Mouse (Mus musculus) embryonic facial prominence, embryonic 14.5 days (tissue): ENCODE measurements around the gene Slc25a12. TPM values are rescaled to one million over a fixed set of nuclear protein-coding genes. Genes with fewer than 3 reads are reported as not detected.

Experiments used
- ATAC-seq: fragments of 200-750 bp; cut with Nextera tagmentation; 2 replicates; pipeline ENCODE4 v1.8.0; 2017; ENCODE audit warnings: low read depth, moderate number of reproducible peaks, moderate TSS enrichment
- DNase-seq: peaks from one replicate; pipeline ENCODE4 v3.0.0-alpha.2; 2015; ENCODE audit warnings: low spot score
- H3K27ac ChIP-seq: fragments of 300-500 bp; sonication (generic); replicated peaks from 2 replicates; pipeline ENCODE4 v1.5.1; 2014; ENCODE audit warnings: low read depth, mild to moderate bottlenecking, low read length, moderate library complexity
- H3K27me3 ChIP-seq: fragments of 300-500 bp; sonication (generic); replicated peaks from 2 replicates; pipeline ENCODE4 v1.6.1; 2014; ENCODE audit warnings: low read length; ENCODE audit not compliant: control insufficient read depth, insufficient read depth
- H3K36me3 ChIP-seq: fragments of 300-500 bp; sonication (generic); 2 replicates; pipeline ENCODE4 v1.6.1; 2014; ENCODE audit warnings: low read length, mixed read lengths; ENCODE audit not compliant: control insufficient read depth, insufficient read depth
- H3K4me1 ChIP-seq: fragments of 300-500 bp; sonication (generic); 2 replicates; pipeline ENCODE4 v1.6.1; 2014; ENCODE audit warnings: antibody characterized with exemption, low read length; ENCODE audit not compliant: control insufficient read depth, insufficient read depth
- H3K4me2 ChIP-seq: fragments of 300-500 bp; sonication (generic); 2 replicates; pipeline ENCODE4 v1.6.1; 2014; ENCODE audit warnings: low read depth, mild to moderate bottlenecking, low read length, moderate library complexity, mixed read lengths
- H3K4me3 ChIP-seq: fragments of 300-500 bp; sonication (generic); 2 replicates; pipeline ENCODE4 v1.5.1; 2014; ENCODE audit warnings: low read depth, mild to moderate bottlenecking, low read length
- H3K9ac ChIP-seq: fragments of 300-500 bp; sonication (generic); 2 replicates; pipeline ENCODE4 v1.6.1; 2014; ENCODE audit warnings: low read depth, mild to moderate bottlenecking, low read length, moderate library complexity, mixed read lengths
- H3K9me3 ChIP-seq: fragments of 300-500 bp; sonication (generic); 2 replicates; pipeline ENCODE4 v1.6.1; 2016; ENCODE audit warnings: low read length; ENCODE audit not compliant: control insufficient read depth
- WGBS: fragments of 180-500 bp; shearing (Covaris S2); extraction: QIAGEN DNeasy Blood & Tissue Kit; methylation state at CpG from one replicate; pipeline ENCODE4 v1.1.7; 2014; 5-methylcytosine and 5-hydroxymethylcytosine counted together
- polyA plus RNA-seq: library from polyadenylated mRNA; unstranded; fragments of >200 nt; fragmentation: Nextera tagmentation; extraction: Ambion mirVana; gene quantifications from 2 replicates; pipeline ENCODE4 v1.2.1, GENCODE M21; 2014

Gene Slc25a12
- polyA plus RNA-seq, 1 experiment from 2014 or later = 38.0 TPM

DNA sequence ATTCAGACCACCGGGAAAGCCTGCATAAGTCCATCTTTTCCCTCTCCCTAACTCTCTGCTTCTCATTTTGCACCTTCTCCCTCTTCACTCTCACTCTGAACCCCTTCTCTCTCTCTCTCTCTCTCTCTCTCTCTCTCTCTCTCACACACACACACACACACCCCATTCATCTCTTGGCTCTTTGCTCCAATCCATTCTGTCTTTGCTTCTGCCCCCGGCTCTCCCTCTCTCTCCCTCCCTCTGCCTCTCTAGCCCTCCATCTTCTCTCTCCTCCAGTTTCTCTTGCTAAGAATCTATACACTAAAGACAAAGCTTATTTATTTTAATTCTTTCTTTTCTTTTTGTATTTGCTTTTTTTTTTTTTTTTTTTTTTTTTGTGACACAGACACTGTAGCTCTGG is 57.8 kb downstream of the Slc25a12 start:
- DNase-seq (no peak), ATAC-seq (no peak)
- Histone ChIP-seq H3K4me2 (no peak overlapping the region), H3K9ac (no peak overlapping the region), H3K4me1 (0 out of 2 replicates have a peak, but pooled peaks cover 6% of the 10 kb centered on the region), H3K36me3 (peaks cover 26% of the 10 kb centered on the region), H3K9me3 (no peaks in the 10 kb centered on the region), H3K4me3 (no peak overlapping the region), H3K27me3 (no peaks in the 10 kb centered on the region), H3K27ac (no peak overlapping the region)
- WGBS = 61% methylated on average over 2 of the region's 2 CpGs

DNA sequence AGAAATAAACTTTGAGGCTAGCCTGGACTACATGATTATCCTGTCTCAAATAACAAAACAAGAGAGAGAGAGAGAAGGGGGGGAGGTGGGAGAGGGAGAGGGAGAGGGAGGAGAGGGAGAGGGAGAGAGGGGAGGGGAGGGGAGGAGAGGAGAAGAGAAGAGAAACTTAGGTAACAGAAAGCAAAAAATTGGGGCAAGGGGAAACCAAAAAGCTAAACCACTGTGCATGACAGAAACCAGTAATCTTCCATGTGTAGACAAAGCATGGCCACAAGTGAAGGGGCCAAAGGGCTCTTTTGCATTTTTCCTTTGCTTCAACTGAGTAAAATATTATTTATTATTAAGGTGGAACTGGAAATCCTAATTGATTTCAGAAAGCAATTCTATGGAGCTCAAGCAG is 61.2 kb downstream of the Slc25a12 start:
- H3K4me2 ChIP-seq = no peak overlapping the region
- no peak overlapping the region for H3K9ac ChIP-seq
- ATAC-seq = no peak
- H3K27me3 ChIP-seq = no peaks in the 10 kb centered on the region
- no peak overlapping the region for H3K27ac ChIP-seq
- H3K36me3 ChIP-seq = peaks cover 20% of the 10 kb centered on the region
- no peak overlapping the region for H3K4me3 ChIP-seq
- H3K9me3 ChIP-seq = no peaks in the 10 kb centered on the region
- DNase-seq = no peak
- no peaks in the 10 kb centered on the region for H3K4me1 ChIP-seq

DNA sequence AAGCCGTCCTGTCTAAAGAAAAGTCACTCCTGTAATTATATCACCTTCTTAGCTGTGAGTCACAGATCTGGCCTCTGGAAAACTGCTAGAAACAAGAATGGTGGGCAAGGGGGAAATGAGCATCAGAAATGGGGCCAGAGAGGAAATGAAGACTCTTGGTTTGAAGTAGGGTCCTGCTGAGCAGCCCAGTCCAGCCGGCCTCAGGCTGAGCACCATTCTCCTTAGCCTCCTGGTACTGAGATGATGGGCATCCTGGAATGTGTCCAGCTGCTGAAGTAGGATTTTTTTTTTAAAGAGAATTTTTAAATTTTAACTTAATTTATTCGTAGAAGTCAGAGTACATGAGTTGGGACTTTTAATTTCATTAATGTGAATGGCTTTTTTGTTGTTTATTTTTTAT is 62.7 kb downstream of the Slc25a12 start:
- no peak for DNase-seq
- Histone ChIP-seq H3K27ac (no peak overlapping the region), H3K9me3 (no peaks in the 10 kb centered on the region), H3K4me1 (no peaks in the 10 kb centered on the region), H3K36me3 (peaks cover 10% of the 10 kb centered on the region), H3K4me3 (no peak overlapping the region), H3K27me3 (no peaks in the 10 kb centered on the region), H3K9ac (no peak overlapping the region), H3K4me2 (no peak overlapping the region)
- WGBS = 37% methylated on average over 3 of the region's 3 CpGs
- ATAC-seq = no peak

DNA sequence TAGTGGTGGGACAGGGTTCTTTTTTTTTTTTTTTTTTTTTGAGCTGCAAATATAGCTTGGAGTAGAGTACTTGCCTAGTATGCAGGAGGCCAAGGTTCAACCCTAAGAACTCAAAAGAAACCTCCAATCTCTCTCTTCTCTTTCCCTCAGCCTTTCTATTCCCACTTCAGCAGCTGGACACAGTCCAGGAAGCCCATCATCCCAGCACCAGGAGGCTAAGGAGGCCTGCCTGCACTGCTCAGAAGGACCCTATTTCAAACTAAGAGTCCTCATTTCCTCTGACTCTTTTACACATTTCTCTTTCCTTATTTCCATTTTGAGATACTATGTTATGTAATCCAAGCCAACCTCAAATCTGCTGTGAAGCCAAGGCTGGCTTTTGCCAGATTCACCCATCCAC is 64.3 kb downstream of the Slc25a12 start:
- H3K4me3 ChIP-seq = no peak overlapping the region
- no peak overlapping the region for H3K4me2 ChIP-seq
- ATAC-seq (0 out of 2 replicates have a peak, but pooled peaks have one; percentile 33), DNase-seq (peak; percentile 70)
- H3K9ac ChIP-seq = no peak overlapping the region
- no peaks in the 10 kb centered on the region for H3K9me3 ChIP-seq
- no peaks in the 10 kb centered on the region for H3K4me1 ChIP-seq
- H3K27me3 ChIP-seq = no peaks in the 10 kb centered on the region
- H3K27ac ChIP-seq = no peak overlapping the region
- H3K36me3 ChIP-seq = peaks cover 10% of the 10 kb centered on the region

DNA sequence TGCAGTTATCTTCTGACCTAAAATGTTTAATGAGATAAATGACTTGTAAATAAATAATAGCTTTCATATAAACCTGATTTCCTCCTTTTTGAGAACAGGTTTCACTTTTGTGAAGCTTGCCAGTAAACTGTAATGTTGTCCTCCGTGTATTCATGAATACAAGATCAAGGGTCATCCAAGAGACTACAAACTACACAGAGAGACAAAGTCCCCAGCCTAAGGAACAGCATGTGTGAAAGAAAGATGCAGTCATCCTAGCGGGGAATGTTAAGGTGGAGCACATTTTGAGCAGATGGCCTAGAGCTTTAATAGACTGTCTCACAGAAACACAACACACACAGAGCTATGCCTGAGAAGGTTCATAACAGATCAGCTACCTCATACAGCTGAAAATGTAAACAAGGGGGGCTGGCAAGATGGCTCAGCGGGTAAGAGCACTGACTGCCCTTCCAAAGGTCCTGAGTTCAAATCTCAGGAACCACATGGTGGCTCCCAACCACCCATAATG is 65.3 kb downstream of the Slc25a12 start:
- Histone ChIP-seq H3K9me3 (no peaks in the 10 kb centered on the region), H3K4me2 (no peak overlapping the region), H3K36me3 (peaks cover 10% of the 10 kb centered on the region), H3K27me3 (no peaks in the 10 kb centered on the region), H3K27ac (no peak overlapping the region), H3K4me3 (no peak overlapping the region), H3K4me1 (no peaks in the 10 kb centered on the region), H3K9ac (no peak overlapping the region)
- DNase-seq (no peak), ATAC-seq (no peak)
- WGBS = 69% methylated on average over 3 of the region's 3 CpGs

DNA sequence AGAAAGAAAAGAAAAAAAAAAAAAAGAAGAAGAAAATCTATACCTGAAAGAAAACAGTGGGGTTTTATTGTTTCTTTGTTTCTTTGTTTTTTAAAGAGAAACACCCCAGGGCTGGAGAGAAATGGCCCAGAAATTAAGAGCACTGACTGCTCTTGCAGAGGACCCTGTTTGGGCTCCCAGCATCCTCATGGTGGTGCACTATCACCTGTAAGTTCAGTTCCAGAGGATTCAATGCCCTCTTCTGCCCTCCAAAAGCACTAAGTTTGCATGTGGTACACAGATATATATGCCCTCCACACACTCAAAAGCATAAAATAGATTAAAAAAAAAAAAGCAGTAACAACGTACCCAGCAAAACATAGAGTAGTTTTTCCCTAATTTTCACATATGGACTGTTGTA is 68.8 kb downstream of the Slc25a12 start:
- H3K27ac ChIP-seq = no peak overlapping the region
- H3K27me3 ChIP-seq = no peaks in the 10 kb centered on the region
- DNase-seq (no peak), ATAC-seq (no peak)
- 85% methylated on average over 1 of the region's 1 CpGs for WGBS
- H3K36me3 ChIP-seq = no peaks in the 10 kb centered on the region; the same call in 1 of the 2 replicates
- H3K4me2 ChIP-seq = no peak overlapping the region
- H3K9ac ChIP-seq = no peak overlapping the region
- H3K9me3 ChIP-seq = no peaks in the 10 kb centered on the region
- no peaks in the 10 kb centered on the region; the same call in 1 of the 2 replicates for H3K4me1 ChIP-seq
- H3K4me3 ChIP-seq = no peak overlapping the region

DNA sequence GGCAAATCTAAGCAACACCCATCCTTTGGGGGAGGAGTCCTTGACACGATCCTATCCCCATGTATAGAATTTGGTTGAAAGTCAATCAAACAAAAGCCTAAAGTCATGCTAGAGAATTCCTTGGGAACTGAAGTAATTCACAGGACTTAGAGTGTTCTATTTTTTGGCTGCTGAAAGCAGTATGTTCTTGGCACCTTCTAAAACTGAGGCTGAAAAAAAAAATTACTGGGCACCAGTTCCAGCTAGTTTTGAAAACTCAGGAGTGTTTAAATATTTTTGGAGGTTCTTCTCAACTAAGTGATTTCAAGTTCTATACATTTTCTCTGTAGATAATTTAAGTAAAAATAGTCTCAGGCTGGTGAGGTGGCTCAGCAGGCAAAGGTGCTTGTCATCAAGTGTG is 70.0 kb downstream of the Slc25a12 start:
- Histone ChIP-seq H3K9me3 (no peaks in the 10 kb centered on the region), H3K9ac (no peak overlapping the region), H3K27ac (no peak overlapping the region), H3K36me3 (no peaks in the 10 kb centered on the region; the same call in 1 of the 2 replicates), H3K4me2 (no peak overlapping the region), H3K27me3 (no peaks in the 10 kb centered on the region), H3K4me3 (no peak overlapping the region), H3K4me1 (no peaks in the 10 kb centered on the region; the same call in 1 of the 2 replicates)
- DNase-seq (no peak), ATAC-seq (no peak)
- WGBS = 68% methylated on average over 1 of the region's 1 CpGs

DNA sequence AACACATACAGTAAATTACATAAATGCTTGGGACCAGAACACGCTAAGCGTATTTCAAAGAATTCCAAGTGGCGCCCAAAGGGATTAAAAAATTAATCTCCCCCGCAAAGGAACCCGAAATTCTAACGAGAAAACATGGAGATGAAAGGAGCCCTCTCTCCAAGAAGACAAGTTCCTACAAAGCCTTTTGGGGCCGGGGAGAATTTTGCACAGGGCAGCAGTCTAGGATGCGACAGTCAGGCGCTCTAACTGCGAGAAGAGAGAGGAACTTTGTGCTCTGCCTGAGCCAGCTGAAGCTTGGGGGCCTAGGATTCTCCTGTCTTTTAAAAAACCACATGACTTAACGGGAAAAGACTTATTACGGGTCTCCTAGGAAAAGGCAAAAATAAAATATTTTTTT is 71.7 kb downstream of the Slc25a12 start:
- Histone ChIP-seq H3K4me1 (peaks cover 5% of the 10 kb centered on the region), H3K4me2 (no peak overlapping the region)
- WGBS = 52% methylated on average over 12 of the region's 12 CpGs

DNA sequence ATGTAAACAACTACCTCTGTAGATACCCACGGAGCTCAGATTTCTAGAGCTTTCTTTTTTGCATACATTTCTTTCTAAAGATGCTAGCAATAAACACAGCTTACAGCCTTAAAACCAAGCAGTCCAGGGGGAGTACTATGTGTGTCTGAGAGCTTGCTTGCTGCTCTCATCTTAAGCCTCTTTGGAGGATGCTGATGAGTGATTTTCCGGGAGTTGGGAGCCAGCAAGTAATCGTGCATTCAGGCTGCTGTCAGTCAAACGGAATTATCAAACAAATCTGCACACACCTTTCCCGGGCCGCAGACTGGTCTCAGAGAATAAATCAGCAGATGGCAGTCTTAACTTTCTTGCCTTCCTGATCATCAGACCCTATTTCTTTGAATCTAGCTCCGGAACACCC is 73.1 kb downstream of the Slc25a12 start:
- WGBS = 20% methylated on average over 7 of the region's 7 CpGs
- H3K4me1 ChIP-seq = peaks cover 5% of the 10 kb centered on the region
- no peaks in the 10 kb centered on the region for H3K27me3 ChIP-seq
- no peak overlapping the region for H3K4me3 ChIP-seq
- DNase-seq (peak; percentile 71), ATAC-seq (peak; percentile 66; the same call in 1 of the 2 replicates)
- H3K9ac ChIP-seq = no peak overlapping the region
- H3K4me2 ChIP-seq = no peak overlapping the region
- H3K9me3 ChIP-seq = no peaks in the 10 kb centered on the region
- H3K27ac ChIP-seq = 0 out of 2 replicates have a peak overlapping the region, but pooled peaks have one; percentile 39
- H3K36me3 ChIP-seq = no peaks in the 10 kb centered on the region; the same call in 1 of the 2 replicates

More for the DNA sequence above, 71.7 kb downstream of the Slc25a12 start:
- H3K9me3 ChIP-seq = no peaks in the 10 kb centered on the region
- H3K36me3 ChIP-seq = no peaks in the 10 kb centered on the region; the same call in 1 of the 2 replicates
- no peak for ATAC-seq
- H3K9ac ChIP-seq = no peak overlapping the region
- DNase-seq = peak; percentile 53
- H3K27ac ChIP-seq = no peak overlapping the region
- no peaks in the 10 kb centered on the region for H3K27me3 ChIP-seq
- H3K4me3 ChIP-seq = no peak overlapping the region
